Mouse (Mus musculus) embryonic facial prominence, embryonic 11.5 days (tissue): Measurements from ENCODE around the gene Tmem91. TPM values are rescaled to one million over a fixed set of nuclear protein-coding genes. Genes with fewer than 3 reads are reported as not detected.
A peak's percentile ranks its signal among the peaks of the same experiment; 100 is the strongest.

Source experiments
- ATAC-seq: fragments of 200-750 bp; cut with Nextera tagmentation; replicated peaks from 2 replicates; pipeline ENCODE4 v1.8.0; 2017; ENCODE audit warnings: low read depth; ENCODE audit not compliant: insufficient number of reproducible peaks, low FRiP score, low TSS enrichment
- DNase-seq: peaks from one replicate; pipeline ENCODE4 v3.0.0-alpha.2; 2015; ENCODE audit warnings: low spot score
- H3K27ac ChIP-seq: fragments of 300-500 bp; sonication (generic); replicated peaks from 2 replicates; pipeline ENCODE4 v1.5.1; 2014; ENCODE audit warnings: mild to moderate bottlenecking, low read depth, low read length, control low read depth
- H3K27me3 ChIP-seq: fragments of 300-500 bp; sonication (generic); 2 replicates; pipeline ENCODE4 v1.6.1; 2014; ENCODE audit warnings: mild to moderate bottlenecking, low read length, moderate library complexity, mixed read lengths; ENCODE audit not compliant: control insufficient read depth, insufficient read depth
- H3K36me3 ChIP-seq: fragments of 300-500 bp; sonication (generic); replicated peaks from 2 replicates; pipeline ENCODE4 v1.6.1; 2014; ENCODE audit warnings: low read depth, mild to moderate bottlenecking, low read length, moderate library complexity, mixed read lengths; ENCODE audit not compliant: control insufficient read depth, insufficient read depth
- H3K4me1 ChIP-seq: fragments of 300-500 bp; sonication (generic); 2 replicates; pipeline ENCODE4 v1.6.1; 2014; ENCODE audit warnings: low read length, mixed read lengths; ENCODE audit not compliant: control insufficient read depth, insufficient read depth
- H3K4me2 ChIP-seq: fragments of 300-500 bp; sonication (generic); 2 replicates; pipeline ENCODE4 v1.6.1; 2014; ENCODE audit warnings: low read depth, mild to moderate bottlenecking, control low read depth, low read length, moderate library complexity
- H3K4me3 ChIP-seq: fragments of 300-500 bp; sonication (generic); 2 replicates; pipeline ENCODE4 v1.5.1; 2014; ENCODE audit warnings: low read depth, low read length, control low read depth
- H3K9ac ChIP-seq: fragments of 300-500 bp; sonication (generic); replicated peaks from 2 replicates; pipeline ENCODE4 v1.6.1; 2014; ENCODE audit warnings: mild to moderate bottlenecking, control low read depth, low read length
- H3K9me3 ChIP-seq: fragments of 300-500 bp; sonication (generic); replicated peaks from 2 replicates; pipeline ENCODE4 v1.6.1; 2016; ENCODE audit warnings: mild to moderate bottlenecking, low read length, inconsistent platforms, mixed read lengths; ENCODE audit not compliant: control insufficient read depth
- WGBS: fragments of 180-500 bp; shearing (Covaris S2); extraction: QIAGEN DNeasy Blood & Tissue Kit; methylation state at CpG from one replicate; pipeline ENCODE4 v1.1.7; 2014; 5-methylcytosine and 5-hydroxymethylcytosine counted together
- polyA plus RNA-seq: library from polyadenylated mRNA; unstranded; fragments of >200 nt; fragmentation: Nextera tagmentation; extraction: Ambion mirVana; gene quantifications from 2 replicates; pipeline ENCODE4 v1.2.1, GENCODE M21; 2014

The Tmem91 gene
- polyA plus RNA-seq, 1 experiment from 2014 or later, result 0.70 TPM

DNA sequence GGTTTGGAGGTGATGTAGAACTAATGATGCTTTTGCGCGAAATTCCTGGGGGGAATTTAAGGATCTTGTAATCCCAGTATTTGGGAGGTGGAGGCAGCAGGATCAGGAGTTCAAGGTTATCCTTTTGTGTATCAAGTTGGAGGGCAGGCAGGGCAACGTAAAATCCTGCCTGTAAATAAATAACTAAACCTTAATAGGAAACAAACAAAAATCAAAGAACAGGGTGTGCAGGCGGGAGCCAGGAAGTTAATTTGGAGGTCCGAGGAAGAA lies 55.3 kb downstream of the Tmem91 start:
- DNase-seq (no peak), ATAC-seq (no peak)
- no peak overlapping the region for H3K27ac ChIP-seq
- H3K36me3 ChIP-seq, result no peaks in the 10 kb centered on the region; the same call in 1 of the 2 replicates
- no peaks in the 10 kb centered on the region for H3K4me1 ChIP-seq
- no peaks in the 10 kb centered on the region for H3K9me3 ChIP-seq
- H3K27me3 ChIP-seq, result no peaks in the 10 kb centered on the region
- 15% methylated on average over 5 of the region's 5 CpGs for WGBS
- H3K4me2 ChIP-seq, result peak overlapping the region; percentile 63
- H3K9ac ChIP-seq, result peak overlapping the region; percentile 64
- H3K4me3 ChIP-seq, result peak overlapping the region; percentile 62

Other genes with a start within 250 kb of the Tmem91 start
- gene Ceacam1, start 197.6 kb downstream of the Tmem91 start, polyA plus RNA-seq, result 1.1 and 1.3 TPM in 2 replicates
- not detected in 2 replicates for gene Ceacam2, start 135.3 kb downstream of the Tmem91 start, polyA plus RNA-seq
- gene Erich4, start 59.3 kb downstream of the Tmem91 start, polyA plus RNA-seq, result not detected in 2 replicates
- gene Dmac2, start 55.8 kb downstream of the Tmem91 start, polyA plus RNA-seq, result 32.4 and 36.8 TPM in 2 replicates
- 0.66 and 1.0 TPM in 2 replicates for gene B3gnt8, start 48.5 kb downstream of the Tmem91 start, polyA plus RNA-seq
- 45.1 and 55.4 TPM in 2 replicates for gene Bckdha, start 16.2 kb downstream of the Tmem91 start, polyA plus RNA-seq
- gene Exosc5, start 16.0 kb downstream of the Tmem91 start, polyA plus RNA-seq, result 63.1 and 69.5 TPM in 2 replicates
- gene B9d2, start 5.6 kb upstream of the Tmem91 start, polyA plus RNA-seq, result 29.4 and 29.7 TPM in 2 replicates
- 1.1 and 1.5 TPM in 2 replicates for gene Tgfb1, start 11.8 kb upstream of the Tmem91 start, polyA plus RNA-seq
- gene Ccdc97, start 43.9 kb upstream of the Tmem91 start, polyA plus RNA-seq, result 23.2 and 24.8 TPM in 2 replicates
- gene Hnrnpul1, start 79.6 kb upstream of the Tmem91 start, polyA plus RNA-seq, result 73.3 and 76.8 TPM in 2 replicates
- gene Axl, start 113.5 kb upstream of the Tmem91 start, polyA plus RNA-seq, result 30.3 and 36.4 TPM in 2 replicates
- gene Cyp2s1, start 141.7 kb upstream of the Tmem91 start, polyA plus RNA-seq, result 2.5 and 3.4 TPM in 2 replicates
- not detected in 2 replicates for gene Cyp2b10, start 222.5 kb upstream of the Tmem91 start, polyA plus RNA-seq